Mouse (Mus musculus) limb, embryonic 13.5 days (tissue): ENCODE measurements around the gene P2ry6. TPM values are rescaled to one million over a fixed set of nuclear protein-coding genes. Genes with fewer than 3 reads are reported as not detected.

Experiments
- ATAC-seq: fragments of 200-750 bp; cut with Nextera tagmentation; 2 replicates; pipeline ENCODE4 v1.8.0; 2017; ENCODE audit warnings: low read depth, moderate number of reproducible peaks, moderate TSS enrichment; ENCODE audit not compliant: low FRiP score
- H3K27ac ChIP-seq: fragments of 300-500 bp; sonication (generic); 2 replicates; pipeline ENCODE4 v1.5.1; 2015; ENCODE audit warnings: inconsistent platforms, mild to moderate bottlenecking, moderate library complexity
- H3K27me3 ChIP-seq: fragments of 300-500 bp; sonication (generic); 2 replicates; pipeline ENCODE4 v1.6.1; 2015; ENCODE audit warnings: mild to moderate bottlenecking, inconsistent platforms
- H3K36me3 ChIP-seq: fragments of 300-500 bp; sonication (generic); 2 replicates; pipeline ENCODE4 v1.6.1; 2015; ENCODE audit warnings: inconsistent platforms, mild to moderate bottlenecking, moderate library complexity
- H3K4me1 ChIP-seq: fragments of 300-500 bp; sonication (generic); 2 replicates; pipeline ENCODE4 v1.6.1; 2015; ENCODE audit warnings: inconsistent platforms
- H3K4me2 ChIP-seq: fragments of 300-500 bp; sonication (generic); replicated peaks from 2 replicates; pipeline ENCODE4 v1.6.1; 2015; ENCODE audit warnings: inconsistent platforms, mild to moderate bottlenecking, moderate library complexity
- H3K4me3 ChIP-seq: fragments of 300-500 bp; sonication (generic); 2 replicates; pipeline ENCODE4 v1.5.1; 2015; ENCODE audit warnings: moderate library complexity, mild to moderate bottlenecking, inconsistent platforms
- H3K9ac ChIP-seq: fragments of 300-500 bp; sonication (generic); 2 replicates; pipeline ENCODE4 v1.6.1; 2015; ENCODE audit warnings: mild to moderate bottlenecking, inconsistent platforms
- H3K9me3 ChIP-seq: fragments of 300-500 bp; sonication (generic); 2 replicates; pipeline ENCODE4 v1.6.1; 2016; ENCODE audit warnings: inconsistent platforms
- WGBS: fragments of 180-500 bp; shearing (Covaris S2); methylation state at CpG from one replicate; pipeline ENCODE4 v1.1.7; 2015; 5-methylcytosine and 5-hydroxymethylcytosine counted together
- polyA plus RNA-seq: library from polyadenylated mRNA; unstranded; fragments of >200 nt; fragmentation: Nextera tagmentation; extraction: Ambion mirVana; gene quantifications from 2 replicates; pipeline ENCODE4 v1.2.1, GENCODE M21; 2015

The P2ry6 gene
- polyA plus RNA-seq, 1 experiment from 2014 or later = 5.6 TPM

DNA sequence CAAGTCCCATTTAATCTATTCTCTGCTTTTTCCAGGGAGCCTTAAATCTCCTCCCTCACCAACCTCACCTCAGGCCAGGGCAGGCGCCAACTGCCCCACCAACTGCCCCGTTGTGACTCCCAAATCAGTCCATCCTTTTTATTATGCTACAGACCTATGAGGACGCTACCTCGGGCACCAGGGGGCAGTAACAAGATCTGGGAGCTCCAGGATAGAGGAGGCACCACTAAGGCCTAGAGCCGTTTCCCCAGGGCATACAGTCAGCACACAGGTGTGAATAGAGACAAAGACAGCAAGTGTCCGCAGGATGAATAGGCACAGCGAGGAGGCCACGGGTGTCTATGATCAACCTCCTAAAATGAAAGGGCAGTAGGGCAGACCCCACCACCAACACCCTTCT lies 65.9 kb downstream of the P2ry6 start:
- Histone ChIP-seq H3K4me1 (peaks cover 49% of the 10 kb centered on the region), H3K27ac (0 out of 2 replicates have a peak overlapping the region, but pooled peaks have one; percentile 39), H3K4me3 (no peak overlapping the region), H3K4me2 (no peak overlapping the region), H3K36me3 (peaks cover 29% of the 10 kb centered on the region), H3K9ac (no peak overlapping the region), H3K27me3 (no peaks in the 10 kb centered on the region), H3K9me3 (no peaks in the 10 kb centered on the region)
- WGBS = 46% methylated on average over 8 of the region's 8 CpGs
- ATAC-seq = no peak

DNA sequence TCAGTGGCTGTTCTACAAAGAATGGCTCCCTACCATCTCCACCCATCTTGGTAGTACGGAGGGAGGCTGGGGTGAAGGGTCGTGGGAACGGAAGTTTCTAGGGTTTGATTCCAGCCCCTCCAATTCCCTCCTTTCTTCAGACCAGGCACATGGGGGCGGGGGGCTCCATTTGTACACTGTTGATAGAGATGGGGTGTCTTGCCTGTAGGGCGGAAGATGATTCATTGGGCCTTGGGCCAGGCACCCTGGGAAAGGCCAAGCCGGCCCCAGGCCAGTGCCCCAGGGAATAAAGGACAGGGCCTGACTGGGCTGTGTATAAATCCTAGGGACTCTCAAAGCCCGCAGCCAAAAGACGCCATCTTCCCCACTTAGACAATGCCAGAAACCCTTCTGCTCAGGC lies 66.4 kb downstream of the P2ry6 start:
- no peak for ATAC-seq
- H3K36me3 ChIP-seq = peaks cover 27% of the 10 kb centered on the region
- no peaks in the 10 kb centered on the region for H3K27me3 ChIP-seq
- H3K4me3 ChIP-seq = no peak overlapping the region
- H3K4me2 ChIP-seq = peak overlapping the region; percentile 51
- WGBS = 84% methylated on average over 8 of the region's 8 CpGs
- peak overlapping the region; percentile 39 for H3K27ac ChIP-seq
- H3K9me3 ChIP-seq = no peaks in the 10 kb centered on the region
- peaks cover 49% of the 10 kb centered on the region for H3K4me1 ChIP-seq
- H3K9ac ChIP-seq = no peak overlapping the region

DNA sequence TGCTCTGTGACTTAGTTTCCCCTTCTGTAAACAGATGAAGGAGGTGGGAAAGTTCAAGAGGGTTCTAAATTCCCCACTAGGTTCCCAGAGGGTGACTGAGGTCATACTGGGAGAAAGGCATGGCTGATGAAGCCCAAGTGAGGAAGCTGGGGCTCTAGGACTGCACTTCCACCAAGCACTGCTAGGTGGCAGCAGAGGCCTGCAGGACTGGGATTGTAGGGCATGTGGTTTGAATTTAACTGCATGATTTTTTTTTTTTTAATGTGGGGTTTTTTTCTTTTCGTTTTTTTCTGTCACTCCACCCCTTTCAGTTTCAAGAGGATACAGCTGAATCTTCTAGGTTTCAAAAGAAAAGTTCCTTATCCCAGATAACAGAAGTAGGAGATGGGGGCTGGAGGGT lies 67.2 kb downstream of the P2ry6 start:
- Histone ChIP-seq H3K27me3 (no peaks in the 10 kb centered on the region), H3K36me3 (peaks cover 24% of the 10 kb centered on the region), H3K4me2 (peak overlapping the region; percentile 51), H3K9ac (no peak overlapping the region), H3K9me3 (no peaks in the 10 kb centered on the region), H3K4me3 (no peak overlapping the region), H3K4me1 (peaks cover 41% of the 10 kb centered on the region), H3K27ac (peak overlapping the region; percentile 39)
- peak; percentile 37; the same call in 1 of the 2 replicates for ATAC-seq
- 0% methylated on average over 1 of the region's 1 CpGs for WGBS

DNA sequence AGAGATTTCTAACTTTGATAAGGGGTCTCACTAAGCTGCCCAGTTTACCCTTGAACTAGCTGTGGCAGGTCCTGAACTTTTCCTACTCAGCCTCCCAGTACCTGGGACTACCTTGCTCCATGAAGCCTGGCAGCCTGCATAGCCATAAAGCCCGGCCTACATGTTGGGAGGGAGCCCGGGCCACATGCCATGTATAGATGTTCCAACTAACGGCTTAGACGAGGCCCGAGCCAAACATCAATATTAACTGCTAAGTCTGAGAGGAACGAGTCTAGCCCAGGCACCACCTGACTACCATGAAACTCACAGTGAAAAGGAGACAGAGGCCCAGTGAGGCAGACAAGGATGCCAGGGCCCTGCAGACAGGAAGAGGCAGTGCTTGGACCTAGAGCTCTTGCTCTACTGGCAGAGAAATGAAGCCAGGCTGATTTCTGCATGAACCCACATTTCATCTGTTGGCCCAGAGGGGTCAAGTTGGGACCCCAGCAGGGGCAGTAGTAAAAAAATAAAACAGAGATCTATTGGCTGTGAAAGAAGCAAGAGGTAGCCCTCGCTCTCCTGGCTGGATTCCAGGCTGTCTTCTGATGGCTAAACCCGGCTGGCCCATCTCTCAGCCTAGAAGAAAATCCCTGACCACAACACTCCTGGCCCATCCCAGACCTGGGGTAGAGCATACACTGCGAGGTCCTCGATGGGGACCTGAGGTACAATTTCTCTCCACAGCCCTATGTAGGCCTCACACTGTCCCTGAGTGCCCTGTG lies 68.2 kb downstream of the P2ry6 start:
- Histone ChIP-seq H3K9ac (no peak overlapping the region), H3K4me3 (no peak overlapping the region), H3K27me3 (no peaks in the 10 kb centered on the region), H3K9me3 (no peaks in the 10 kb centered on the region), H3K4me2 (no peak overlapping the region), H3K4me1 (peaks cover 31% of the 10 kb centered on the region), H3K36me3 (peaks cover 28% of the 10 kb centered on the region), H3K27ac (no peak overlapping the region)
- 91% methylated on average over 10 of the region's 10 CpGs for WGBS
- no peak for ATAC-seq

GRCm38 (mm10) chr7:100905037-100905436 lies 69.4 kb downstream of the P2ry6 start:
- H3K27ac ChIP-seq = no peak overlapping the region
- no peak for ATAC-seq
- H3K27me3 ChIP-seq = no peaks in the 10 kb centered on the region
- H3K4me3 ChIP-seq = no peak overlapping the region
- peaks cover 19% of the 10 kb centered on the region for H3K4me1 ChIP-seq
- H3K9ac ChIP-seq = no peak overlapping the region
- no peaks in the 10 kb centered on the region for H3K9me3 ChIP-seq
- peaks cover 28% of the 10 kb centered on the region for H3K36me3 ChIP-seq
- WGBS = 83% methylated on average over 7 of the region's 7 CpGs
- no peak overlapping the region for H3K4me2 ChIP-seq

GRCm38 (mm10) chr7:100904612-100905011 lies 69.8 kb downstream of the P2ry6 start:
- no peak for ATAC-seq
- H3K4me3 ChIP-seq = no peak overlapping the region
- no peak overlapping the region for H3K27ac ChIP-seq
- H3K36me3 ChIP-seq = peaks cover 27% of the 10 kb centered on the region
- H3K27me3 ChIP-seq = no peaks in the 10 kb centered on the region
- 89% methylated on average over 5 of the region's 5 CpGs for WGBS
- peaks cover 18% of the 10 kb centered on the region for H3K4me1 ChIP-seq
- no peak overlapping the region for H3K4me2 ChIP-seq
- H3K9ac ChIP-seq = no peak overlapping the region
- no peaks in the 10 kb centered on the region for H3K9me3 ChIP-seq

DNA sequence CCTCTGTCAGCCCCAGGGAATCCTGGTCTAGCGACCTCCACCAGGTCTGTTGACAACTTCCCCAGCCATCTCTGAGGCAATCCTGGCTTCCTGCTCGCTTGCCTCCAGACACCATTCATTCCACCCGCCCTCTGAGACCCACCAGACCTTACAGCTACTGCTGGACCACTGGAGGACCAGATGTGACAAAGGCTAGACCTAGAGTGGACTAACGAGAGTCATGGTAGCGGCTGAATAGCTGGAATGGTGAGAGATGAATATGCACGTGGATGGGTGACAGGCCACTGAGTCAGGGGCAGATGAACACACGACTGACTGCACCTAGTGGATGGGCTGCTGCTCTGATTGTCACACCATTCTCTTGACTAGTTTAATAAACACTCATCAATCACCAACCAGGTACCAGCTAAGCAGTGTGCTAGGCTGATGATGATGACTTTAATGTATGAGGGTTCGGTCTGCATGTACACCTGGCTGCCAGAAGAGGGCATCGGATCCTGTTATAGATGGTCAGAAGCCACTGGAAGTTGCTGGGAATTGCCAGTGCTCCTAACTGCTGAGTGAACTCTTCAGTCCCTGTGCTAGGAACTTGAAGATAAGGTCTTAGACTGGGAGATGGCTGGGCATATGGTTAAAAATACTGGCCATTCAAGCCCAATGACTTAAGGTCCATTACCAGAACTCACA lies 71.9 kb downstream of the P2ry6 start:
- no peaks in the 10 kb centered on the region for H3K27me3 ChIP-seq
- peaks cover 27% of the 10 kb centered on the region for H3K36me3 ChIP-seq
- H3K4me3 ChIP-seq = no peak overlapping the region
- ATAC-seq = no peak
- WGBS = 82% methylated on average over 9 of the region's 9 CpGs
- peaks cover 2% of the 10 kb centered on the region for H3K4me1 ChIP-seq
- no peak overlapping the region for H3K27ac ChIP-seq
- H3K4me2 ChIP-seq = no peak overlapping the region
- H3K9ac ChIP-seq = no peak overlapping the region
- H3K9me3 ChIP-seq = no peaks in the 10 kb centered on the region

DNA sequence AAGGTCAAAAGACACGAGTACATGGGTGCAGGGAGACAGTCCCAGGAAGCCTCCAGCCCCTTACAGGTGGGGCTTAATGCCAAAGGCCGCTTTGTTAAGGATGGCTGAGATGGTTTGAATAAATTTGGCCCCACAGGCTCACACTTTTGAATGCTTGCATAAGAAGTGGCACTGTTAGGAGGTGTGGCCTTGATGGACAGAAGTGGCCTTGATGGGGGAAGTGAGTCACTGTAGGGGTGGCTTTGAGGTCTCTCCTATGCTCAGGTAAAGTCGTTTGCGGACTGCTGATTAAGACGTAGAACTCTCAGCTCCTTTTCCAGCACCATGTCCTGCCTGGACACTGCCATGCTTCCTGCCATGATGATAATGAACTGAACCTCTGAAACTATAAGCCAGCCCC lies 76.6 kb downstream of the P2ry6 start:
- Histone ChIP-seq H3K4me2 (no peak overlapping the region), H3K36me3 (peaks cover 17% of the 10 kb centered on the region), H3K9ac (no peak overlapping the region), H3K27me3 (no peaks in the 10 kb centered on the region), H3K4me1 (peaks cover 30% of the 10 kb centered on the region), H3K4me3 (no peak overlapping the region), H3K27ac (no peak overlapping the region), H3K9me3 (no peaks in the 10 kb centered on the region)
- ATAC-seq = no peak
- WGBS = 79% methylated on average over 5 of the region's 5 CpGs

DNA sequence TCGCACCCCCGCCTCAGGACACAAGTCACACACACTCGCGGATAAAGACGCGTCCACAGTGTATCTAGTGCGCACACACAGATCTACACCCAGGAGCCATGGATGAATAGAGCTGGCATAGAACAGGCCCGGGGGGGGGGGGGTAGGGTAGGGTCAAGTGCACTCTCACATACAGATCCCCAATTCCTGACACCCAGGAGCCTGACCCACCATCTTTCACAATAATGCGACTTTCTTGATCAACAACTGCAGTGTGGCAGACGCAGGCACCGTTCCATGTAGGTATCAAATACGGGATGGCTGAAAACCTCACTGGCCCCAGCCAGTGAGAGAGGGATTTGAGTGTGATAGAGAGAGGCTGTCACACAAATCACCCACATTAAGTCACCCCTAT lies 79.6 kb downstream of the P2ry6 start:
- peaks cover 32% of the 10 kb centered on the region for H3K4me1 ChIP-seq
- peak overlapping the region; percentile 81 for H3K9ac ChIP-seq
- no peak overlapping the region for H3K27ac ChIP-seq
- H3K9me3 ChIP-seq = no peaks in the 10 kb centered on the region
- no peaks in the 10 kb centered on the region for H3K27me3 ChIP-seq
- peak overlapping the region; percentile 94 for H3K4me2 ChIP-seq
- peak; percentile 25; the same call in 1 of the 2 replicates for ATAC-seq
- WGBS = 3% methylated on average over 12 of the region's 12 CpGs
- H3K36me3 ChIP-seq = peaks cover 24% of the 10 kb centered on the region
- peak overlapping the region; percentile 57 for H3K4me3 ChIP-seq

GRCm38 (mm10) chr7:100894057-100894832 lies 80.2 kb downstream of the P2ry6 start:
- H3K9ac ChIP-seq = peak overlapping the region; percentile 81
- peak overlapping the region; percentile 94 for H3K4me2 ChIP-seq
- H3K9me3 ChIP-seq = no peaks in the 10 kb centered on the region
- H3K27ac ChIP-seq = peak overlapping the region; percentile 28; the same call in 1 of the 2 replicates
- H3K27me3 ChIP-seq = no peaks in the 10 kb centered on the region
- peak overlapping the region; percentile 57 for H3K4me3 ChIP-seq
- 2% methylated on average over 51 of the region's 53 CpGs for WGBS
- peaks cover 29% of the 10 kb centered on the region for H3K36me3 ChIP-seq
- peaks cover 32% of the 10 kb centered on the region for H3K4me1 ChIP-seq
- peak; percentile 26; the same call in 1 of the 2 replicates for ATAC-seq

DNA sequence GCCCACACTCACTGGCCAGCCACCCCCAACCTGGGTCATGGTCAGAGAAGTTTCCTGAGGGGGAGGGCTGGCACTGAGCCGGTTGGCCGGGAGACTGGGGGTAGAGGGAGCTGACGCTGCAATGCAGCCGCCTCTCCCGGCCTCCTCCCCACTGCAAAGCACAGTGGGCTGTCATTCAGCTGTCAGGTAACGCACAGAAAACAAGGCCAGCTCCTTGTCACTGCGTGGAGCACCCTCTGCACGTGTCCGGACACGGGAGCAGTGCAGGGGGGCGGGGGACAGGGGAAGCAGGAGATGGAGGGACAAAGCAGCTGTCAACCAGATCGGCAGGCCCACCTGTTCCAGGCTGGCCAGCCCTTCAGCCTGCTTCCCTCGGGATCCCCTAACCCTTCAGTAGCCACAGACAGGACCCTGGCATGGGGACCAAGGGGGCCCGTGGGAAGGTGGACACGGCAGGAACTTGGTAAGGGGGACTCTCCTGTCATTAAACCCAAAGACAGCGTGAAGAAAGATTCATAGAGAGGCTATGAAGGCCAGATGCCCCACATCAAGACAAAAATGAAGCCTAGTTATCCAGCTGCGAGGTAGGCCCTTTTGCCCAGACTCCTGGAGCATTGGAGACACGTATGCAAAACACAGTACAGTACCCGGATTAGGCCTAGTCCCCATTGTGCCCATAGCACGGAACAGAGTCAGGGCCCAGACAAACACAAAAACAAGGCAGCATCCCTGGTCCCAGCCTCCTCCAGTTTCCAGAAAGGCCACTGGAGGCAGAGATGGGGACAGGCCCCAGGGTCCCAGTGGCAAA lies 81.0 kb downstream of the P2ry6 start:
- Histone ChIP-seq H3K4me2 (peak overlapping the region; percentile 94; the same call in 1 of the 2 replicates), H3K9ac (peak overlapping the region; percentile 81), H3K4me3 (no peak overlapping the region; the same call in 1 of the 2 replicates), H3K27ac (no peak overlapping the region), H3K9me3 (no peaks in the 10 kb centered on the region), H3K27me3 (no peaks in the 10 kb centered on the region), H3K36me3 (peaks cover 37% of the 10 kb centered on the region), H3K4me1 (peaks cover 32% of the 10 kb centered on the region)
- ATAC-seq = 0 out of 2 replicates have a peak, but pooled peaks have one; percentile 20
- 64% methylated on average over 20 of the region's 20 CpGs for WGBS
